Mouse (Mus musculus) liver, adult 2 months (tissue): ENCODE data around the gene Mettl1.

Experiments
- CTCF ChIP-seq: fragments of 200-500 bp; IDR thresholded peaks from 2 replicates; pipeline ENCODE4 v1.5.1; 2011; ENCODE audit warnings: low read depth, low read length, control low read depth
- POLR2A ChIP-seq: fragments of 200-500 bp; IDR thresholded peaks from 2 replicates; pipeline ENCODE4 v1.6.1; 2011; ENCODE audit warnings: low read length, control low read depth; ENCODE audit not compliant: insufficient read depth; ENCODE audit errors: extremely low read depth

DNA sequence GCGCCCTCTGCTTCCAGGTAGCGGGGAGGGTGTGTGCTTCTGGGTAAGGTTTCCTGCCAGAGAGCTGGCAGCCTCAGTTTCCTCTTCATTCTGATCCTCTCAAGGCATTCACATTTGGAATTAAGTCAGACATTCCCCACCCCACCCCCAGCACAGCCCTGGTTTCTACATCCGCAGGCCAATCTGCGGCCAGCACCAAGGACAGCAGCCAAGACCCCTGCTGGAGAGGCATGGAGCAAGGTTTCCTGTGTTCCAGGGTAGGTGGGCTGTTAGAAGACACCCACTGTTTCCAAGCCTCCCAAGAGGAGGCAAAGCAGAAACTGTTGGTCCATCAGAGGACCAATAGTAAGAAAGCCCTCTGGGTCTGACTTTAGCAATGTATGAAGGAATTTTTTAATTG lies 13.4 kb downstream of the Mettl1 start:
- no peak for TF ChIP-seq CTCF
- TF ChIP-seq POLR2A = no peak
